Comparison of ENCODE assay signal across 28 mouse cellular contexts in the genomic region with DNA sequence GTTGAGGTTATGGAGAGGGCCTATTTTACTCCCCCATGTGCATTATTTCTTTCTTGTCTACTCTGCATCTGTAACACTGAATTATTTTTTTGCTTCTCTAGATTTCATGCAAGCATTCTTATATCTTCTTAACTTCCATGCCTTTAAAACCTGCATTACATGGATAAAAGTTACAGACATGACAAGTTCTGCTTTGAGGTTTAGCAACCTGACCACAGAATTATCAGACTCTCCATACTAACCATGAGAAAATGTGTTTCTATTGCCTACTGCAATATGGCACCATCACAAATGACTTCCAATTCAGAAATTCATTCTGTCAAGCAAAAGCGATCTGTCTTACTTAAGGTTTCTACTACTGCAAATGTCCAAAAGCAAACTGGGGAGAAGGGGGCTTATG.
"Had no signal": no experiment of that assay in that cellular context is flagged by ENCODE, and none has a peak within 500 bp of the region (broad histone marks: within the 10 kb centered on the region; RNA-seq: fewer than 3 reads in every experiment).

No protein-coding gene starts in this region.

- H3K4me1 ChIP-seq: limb, embryonic 10.5 days; limb, embryonic 12.5 days; limb, embryonic 13.5 days; limb, embryonic 15.5 days; liver, embryonic 12.5 days; liver, embryonic 13.5 days; liver, embryonic 15.5 days; lung, embryonic 15.5 days; megakaryocyte, embryonic 14.5 days; midbrain, embryonic 10.5 days; midbrain, embryonic 12.5 days; midbrain, embryonic 13.5 days; midbrain, embryonic 15.5 days; neural tube, embryonic 12.5 days had no signal

- H3K9ac ChIP-seq: limb, embryonic 12.5 days; limb, embryonic 13.5 days; limb, embryonic 15.5 days; liver, embryonic 12.5 days; liver, embryonic 13.5 days; liver, embryonic 14.5 days; liver, embryonic 15.5 days; liver, postnatal 0 days; lung, embryonic 14.5 days; lung, embryonic 15.5 days; midbrain, embryonic 12.5 days; midbrain, embryonic 13.5 days; midbrain, embryonic 15.5 days; neural tube, embryonic 12.5 days had no signal

- H3K36me3 ChIP-seq: limb, embryonic 10.5 days; limb, embryonic 12.5 days; limb, embryonic 13.5 days; limb, embryonic 15.5 days; liver, embryonic 12.5 days; liver, embryonic 13.5 days; liver, embryonic 15.5 days; lung, embryonic 15.5 days; midbrain, embryonic 10.5 days; midbrain, embryonic 12.5 days; midbrain, embryonic 13.5 days; midbrain, embryonic 15.5 days; neural tube, embryonic 12.5 days had no signal

- DNase-seq: left cerebral cortex, postnatal 4 days; liver; liver, embryonic 13.5 days; liver, postnatal 0 days; lung, adult 18-20 months; lung, adult 2 months; lung, embryonic 14.5 days; lung, postnatal 10 days; lung, postnatal 14 days; lung, postnatal 36 days; lung, postnatal 4 days; midbrain, embryonic 14.5 days had no signal

- H3K27me3 ChIP-seq: limb, embryonic 12.5 days; limb, embryonic 13.5 days; limb, embryonic 15.5 days; liver, embryonic 12.5 days; liver, embryonic 13.5 days; liver, embryonic 15.5 days; lung, embryonic 15.5 days; megakaryocyte, embryonic 14.5 days; midbrain, embryonic 12.5 days; midbrain, embryonic 13.5 days; midbrain, embryonic 15.5 days; neural tube, embryonic 12.5 days had no signal

- H3K27ac ChIP-seq: limb, embryonic 10.5 days; limb, embryonic 12.5 days; limb, embryonic 13.5 days; limb, embryonic 15.5 days; liver, embryonic 12.5 days; liver, embryonic 13.5 days; liver, embryonic 14.5 days; liver, embryonic 15.5 days; lung, embryonic 15.5 days; macrophage; midbrain, embryonic 10.5 days; midbrain, embryonic 12.5 days; midbrain, embryonic 13.5 days; midbrain, embryonic 15.5 days; neural tube, embryonic 12.5 days had no signal

- H3K4me3 ChIP-seq: limb, embryonic 10.5 days; limb, embryonic 12.5 days; limb, embryonic 13.5 days; limb, embryonic 15.5 days; liver, embryonic 12.5 days; liver, embryonic 13.5 days; liver, embryonic 15.5 days; lung, embryonic 15.5 days; megakaryocyte, embryonic 14.5 days; midbrain, embryonic 10.5 days; midbrain, embryonic 12.5 days; midbrain, embryonic 13.5 days; midbrain, embryonic 15.5 days; myocyte; neural tube, embryonic 12.5 days had no signal

- H3K9me3 ChIP-seq: limb, embryonic 10.5 days; limb, embryonic 12.5 days; limb, embryonic 13.5 days; limb, embryonic 15.5 days; liver, embryonic 13.5 days; liver, embryonic 15.5 days; lung, embryonic 15.5 days; midbrain, embryonic 10.5 days; midbrain, embryonic 12.5 days; midbrain, embryonic 13.5 days; midbrain, embryonic 15.5 days; neural tube, embryonic 12.5 days had no signal
